Mouse (Mus musculus) CD8-positive naive resting alpha-beta T cell, adult 2 months (primary cell): ENCODE data around the gene Zfp507.

Experiments
- DNase-seq, 2 experiments: peaks; one replicate each; pipeline ENCODE4 v3.0.0; 2022; ENCODE audit warnings: low read depth in 2 of 2, low spot score in 2 of 2

Zfp507 gene

GRCm38 (mm10) chr7:35785579-35785978 is 17.2 kb downstream of the Zfp507 start:
- no peak for DNase-seq

- DNase-seq: no peak
Measured at GRCm38 (mm10) chr7:35782252-35782651, 20.6 kb downstream of the Zfp507 start.

- no peak for DNase-seq
Measured at GRCm38 (mm10) chr7:35774127-35774526, 28.7 kb downstream of the Zfp507 start.

- no peak for DNase-seq
Measured at GRCm38 (mm10) chr7:35772347-35772746, 30.5 kb downstream of the Zfp507 start.

GRCm38 (mm10) chr7:35771106-35771505 is 31.7 kb downstream of the Zfp507 start:
- DNase-seq: no peak

- no peak for DNase-seq
Measured at GRCm38 (mm10) chr7:35770122-35770521, 32.7 kb downstream of the Zfp507 start.

GRCm38 (mm10) chr7:35764461-35764860 is 38.3 kb downstream of the Zfp507 start:
- DNase-seq: no peak

GRCm38 (mm10) chr7:35761801-35762200 is 41.0 kb downstream of the Zfp507 start:
- no peak for DNase-seq

GRCm38 (mm10) chr7:35759602-35760001 is 43.2 kb downstream of the Zfp507 start:
- peak in 1 of 2 experiments; percentile 24 for DNase-seq

GRCm38 (mm10) chr7:35756510-35757440 is 46.0 kb downstream of the Zfp507 start:
- DNase-seq: peak; percentile 17 to 31

GRCm38 (mm10) chr7:35754886-35755168 is 48.0 kb downstream of the Zfp507 start:
- DNase-seq: no peak

GRCm38 (mm10) chr7:35754033-35754885 is 48.5 kb downstream of the Zfp507 start, which contains the start of gene Dpy19l3:
Dpy19l3 (minus strand) TSS chr7:35754454.
- DNase-seq: peak; percentile 94 to 95

GRCm38 (mm10) chr7:35753319-35754032 is 49.3 kb downstream of the Zfp507 start:
- no peak for DNase-seq

- DNase-seq: no peak
Measured at GRCm38 (mm10) chr7:35750873-35751272, 51.9 kb downstream of the Zfp507 start.

GRCm38 (mm10) chr7:35747397-35747964 is 55.3 kb downstream of the Zfp507 start:
- no peak for DNase-seq

GRCm38 (mm10) chr7:35746686-35747396 is 56.0 kb downstream of the Zfp507 start:
- no peak for DNase-seq

GRCm38 (mm10) chr7:35745281-35745702 is 57.5 kb downstream of the Zfp507 start:
- no peak for DNase-seq

- no peak for DNase-seq
Measured at GRCm38 (mm10) chr7:35744771-35745170, 58.0 kb downstream of the Zfp507 start.

- no peak for DNase-seq
Measured at GRCm38 (mm10) chr7:35742310-35742709, 60.5 kb downstream of the Zfp507 start.

- DNase-seq: no peak
Measured at GRCm38 (mm10) chr7:35741858-35742257, 60.9 kb downstream of the Zfp507 start.
